Mouse (Mus musculus) frontal cortex, adult 2 months (tissue): ENCODE measurements at regions not wholly inside any gene's neighbourhood (a gene's known extent, or its start where the extent isn't known, plus 50 kb on each side); places are given as distances from the start of the nearest gene placed in this dataset.
A peak's percentile ranks its signal among the peaks of the same experiment; 100 is the strongest.
"Not testable (repeated sequence)": the region's sequence is repeated elsewhere in the genome, so short reads cannot be mapped to it uniquely, and the experiment has no call there.

Experiments
- DNase-seq, 2 experiments: peaks; one replicate each; pipeline ENCODE4 v3.0.0; 2022; ENCODE audit warnings: low spot score in 1 of 2; ENCODE audit errors: extremely low spot score in 1 of 2

GRCm38 (mm10) chr2:96063571-96063970, 254.4 kb upstream of the Lrrc4c start:
- DNase-seq, result no peak

DNA sequence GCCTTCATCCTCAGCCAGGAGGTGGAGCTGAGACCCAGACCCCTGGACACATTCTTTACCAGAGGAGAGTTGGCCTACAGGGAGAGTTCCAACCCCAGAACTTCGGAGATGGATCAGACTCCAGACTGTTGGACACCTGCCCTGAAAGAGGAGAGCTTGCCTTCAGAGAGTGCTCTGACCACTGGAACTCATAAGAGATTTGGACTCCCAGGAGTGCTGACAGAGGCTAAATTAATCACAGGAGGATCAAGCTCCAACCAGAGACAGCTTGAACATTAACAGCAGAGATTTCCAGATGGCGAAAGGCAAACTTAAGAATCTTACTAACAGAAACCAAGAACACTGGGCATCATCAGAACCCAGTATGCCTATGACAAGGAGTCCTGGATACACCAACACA, 209.5 kb upstream of the Lrrc4c start:
- not testable (repeated sequence) for DNase-seq

GRCm38 (mm10) chr2:96120081-96120480, 197.9 kb upstream of the Lrrc4c start:
- no peak for DNase-seq

GRCm38 (mm10) chr2:96138570-96138969, 179.4 kb upstream of the Lrrc4c start:
- DNase-seq, result no peak

DNA sequence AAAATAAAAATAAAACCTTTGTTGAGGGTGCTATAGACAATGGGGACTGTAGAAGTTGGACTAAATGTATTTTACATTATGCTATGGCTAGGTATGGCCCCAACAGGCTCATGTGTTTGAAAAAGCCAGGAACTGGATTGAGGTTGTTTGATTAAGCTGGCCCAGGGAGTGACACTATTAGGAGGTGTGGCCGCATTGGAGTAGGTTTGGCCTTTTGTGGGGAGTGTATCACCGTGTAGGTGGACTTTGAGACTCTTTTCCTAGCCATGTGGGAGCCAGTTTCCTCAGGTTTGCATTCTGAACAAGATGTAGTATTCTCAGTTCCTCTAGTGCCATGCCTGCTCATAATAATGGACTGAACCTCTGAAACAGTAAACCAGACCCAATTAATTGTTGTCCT, 162.7 kb upstream of the Lrrc4c start:
- no peak for DNase-seq

DNA sequence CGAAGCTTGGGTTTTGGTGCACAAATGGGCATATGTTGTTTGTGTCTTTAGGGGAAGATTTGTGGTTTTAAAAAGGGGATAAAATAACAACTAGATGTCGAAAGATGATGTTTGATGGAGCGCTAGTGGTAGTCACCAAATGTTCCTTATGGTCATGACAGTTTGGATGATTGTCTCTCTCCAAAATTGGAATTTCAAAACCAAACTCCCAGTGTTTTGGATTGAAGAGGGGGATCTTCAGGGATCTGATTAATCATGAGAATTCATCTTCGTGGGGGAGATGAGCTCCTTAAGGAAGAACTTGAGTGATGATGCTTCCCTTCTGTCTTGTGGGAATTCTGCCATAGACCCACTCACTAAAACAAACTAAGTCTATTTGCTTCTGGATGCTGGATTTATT, 151.3 kb upstream of the Lrrc4c start:
- peak in 1 of 2 experiments; percentile 2 for DNase-seq
